Mouse (Mus musculus): ENCODE data around the gene Madcam1.

The Madcam1 gene

GRCm38 (mm10) chr10:79664131-79664665 is at the start of gene Madcam1:
TSS of gene Madcam1 (plus strand) at chr10:79664559.
- peak; percentile 54 for DNase-seq (ENCODE audit: low spot score)

GRCm38 (mm10) chr10:79615860-79616259 is 48.5 kb upstream of the Madcam1 start:
- no peak for DNase-seq (ENCODE audit: low spot score)

DNA sequence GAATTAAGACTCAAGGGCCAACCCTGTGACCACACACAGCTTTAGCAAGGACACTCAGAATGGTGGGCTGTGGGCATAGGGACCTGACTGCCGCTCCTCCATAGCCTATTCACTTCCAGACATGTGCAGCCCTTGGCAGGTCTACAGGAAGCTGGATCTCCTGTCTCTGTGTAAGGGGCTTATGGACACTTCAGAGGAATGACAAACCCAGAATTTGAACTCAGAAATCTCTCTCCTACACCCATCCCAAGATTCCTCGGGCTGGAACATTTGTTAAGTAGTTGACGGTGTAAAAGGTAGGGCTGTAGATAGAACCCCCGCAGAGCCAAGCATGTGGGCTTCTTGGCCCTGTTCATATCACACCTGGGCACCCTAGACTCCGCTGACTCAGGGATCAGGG is 48.0 kb upstream of the Madcam1 start:
- DNase-seq (ENCODE audit: low spot score): no peak

DNA sequence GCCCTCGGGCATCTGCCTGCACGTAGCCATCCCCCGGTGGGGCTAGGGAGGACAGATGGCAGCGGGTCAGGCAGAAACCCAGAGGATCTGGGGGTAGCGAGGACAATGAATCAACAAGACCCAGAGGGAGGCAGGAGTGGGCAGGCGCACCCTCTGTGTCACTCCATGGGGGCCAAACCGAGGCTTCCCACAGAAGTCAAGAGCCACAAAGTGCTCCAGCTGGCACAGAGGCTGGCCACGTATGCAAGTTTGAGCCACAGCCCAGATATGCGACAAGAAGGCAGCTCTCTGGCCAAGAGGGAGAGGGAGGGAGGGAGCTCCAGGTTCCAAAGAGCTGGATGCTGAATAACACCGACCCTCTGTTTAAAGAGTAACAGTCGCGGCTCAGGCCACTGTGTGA is 40.4 kb upstream of the Madcam1 start:
- DNase-seq (ENCODE audit: low spot score): no peak

DNA sequence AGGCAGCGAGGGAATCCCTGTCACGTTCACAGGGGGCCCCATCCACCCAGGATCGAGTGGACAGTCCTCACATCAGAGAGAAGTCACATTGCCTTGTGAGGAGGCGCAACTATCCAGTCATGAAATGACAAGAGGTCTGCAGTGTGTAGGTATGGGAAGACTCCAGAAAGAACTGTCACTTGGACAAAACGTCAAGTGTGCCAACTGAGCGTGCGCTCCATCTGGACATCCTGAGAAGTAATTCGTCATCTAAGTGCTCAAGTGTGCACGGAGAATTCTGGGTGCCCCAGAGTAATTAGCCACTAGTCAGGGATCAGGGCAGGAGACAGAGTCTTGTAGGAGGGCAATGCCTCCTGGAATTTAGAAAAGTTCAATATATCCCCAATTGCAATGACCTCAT is 39.0 kb upstream of the Madcam1 start:
- no peak for DNase-seq (ENCODE audit: low spot score)

- no peak for DNase-seq (ENCODE audit: low spot score)
Measured at GRCm38 (mm10) chr10:79626156-79626555, 38.2 kb upstream of the Madcam1 start.

- no peak for DNase-seq (ENCODE audit: low spot score)
Measured at GRCm38 (mm10) chr10:79628377-79628776, 36.0 kb upstream of the Madcam1 start.

GRCm38 (mm10) chr10:79631432-79631831 is 32.9 kb upstream of the Madcam1 start:
- no peak for DNase-seq (ENCODE audit: low spot score)

- DNase-seq (ENCODE audit: low spot score): no peak
Measured at GRCm38 (mm10) chr10:79633006-79633777, 31.2 kb upstream of the Madcam1 start.

DNA sequence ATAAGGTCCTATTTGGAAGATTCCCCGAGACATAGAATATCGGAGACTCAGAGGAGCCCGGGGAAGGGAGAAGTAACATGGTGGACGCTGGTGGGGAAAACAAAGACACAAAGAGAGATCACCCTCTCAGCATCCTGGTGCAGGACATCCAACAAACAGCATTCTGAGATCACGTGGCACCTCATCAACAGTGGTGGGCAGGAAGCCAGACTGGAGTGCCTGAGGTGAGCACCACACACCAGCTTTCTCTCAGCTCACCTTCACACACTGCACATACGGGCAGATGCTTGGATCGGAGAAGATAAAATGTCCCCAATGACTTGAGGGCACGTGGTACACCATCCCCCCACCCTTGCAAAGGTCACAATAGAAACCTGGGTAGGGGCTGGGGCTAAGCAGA is 28.1 kb upstream of the Madcam1 start:
- no peak for DNase-seq (ENCODE audit: low spot score)

- DNase-seq (ENCODE audit: low spot score): no peak
Measured at GRCm38 (mm10) chr10:79637128-79638110, 26.9 kb upstream of the Madcam1 start, which contains the start of gene Shc2. TSS of gene Shc2 (minus strand) at chr10:79637918.

- peak; percentile 36 for DNase-seq (ENCODE audit: low spot score)
Measured at GRCm38 (mm10) chr10:79638486-79639204, 25.7 kb upstream of the Madcam1 start.

DNA sequence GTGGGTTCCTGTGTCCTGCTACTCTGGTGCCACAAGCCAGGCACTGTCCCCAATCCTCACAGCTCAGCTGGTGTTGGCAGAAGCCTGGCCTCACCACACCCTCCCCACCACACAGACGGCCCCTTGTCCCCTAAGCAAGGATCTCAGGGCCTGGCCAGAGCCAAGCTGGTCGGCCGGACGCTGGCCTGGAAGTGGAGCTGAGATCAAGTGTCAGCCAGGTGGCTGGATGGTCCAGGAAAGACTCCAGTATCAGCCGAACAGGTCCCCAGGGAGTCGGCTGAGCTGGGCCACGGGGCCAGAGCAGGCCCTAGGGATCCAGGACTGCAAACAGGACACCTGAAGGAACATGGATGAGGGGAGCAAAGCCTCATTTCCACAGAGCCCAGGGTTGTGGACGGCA is 18.6 kb upstream of the Madcam1 start, which contains the start of gene Odf3l2:
TSS of gene Odf3l2 (minus strand) at position 28 of the 400 bp plus-strand sequence.
- DNase-seq (ENCODE audit: low spot score): no peak

DNA sequence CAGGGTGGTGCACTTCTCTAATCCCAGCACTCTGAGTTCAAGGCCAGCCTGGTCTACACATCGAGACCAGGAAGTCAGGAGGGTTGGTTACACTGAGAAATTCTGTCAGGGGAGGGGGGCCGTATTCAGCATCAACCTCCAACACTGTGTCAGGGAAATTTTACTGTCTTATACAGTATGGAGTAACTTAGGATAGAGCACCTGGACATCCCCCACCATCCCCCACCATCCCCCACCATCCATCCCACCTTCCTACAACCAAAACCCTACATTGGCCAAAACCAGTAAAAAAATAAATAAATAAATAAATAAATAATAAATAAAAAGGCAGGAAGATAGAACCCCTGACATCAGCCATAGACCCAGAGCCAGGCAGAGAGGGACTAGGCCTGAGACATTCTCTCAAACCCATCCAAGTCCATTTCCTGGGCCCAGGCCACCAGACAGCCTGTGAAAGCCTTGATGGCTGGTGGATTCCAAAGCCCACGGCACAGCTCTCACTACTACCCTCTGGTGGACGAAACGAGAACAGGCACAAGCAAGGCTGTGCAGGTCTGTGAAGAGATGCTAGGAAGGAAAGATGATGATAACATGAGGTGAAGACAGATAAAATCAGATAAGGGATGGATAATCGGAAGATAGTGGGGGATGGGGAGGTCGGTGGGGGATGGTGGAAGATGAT is 15.1 kb upstream of the Madcam1 start:
- DNase-seq (ENCODE audit: low spot score): peak; percentile 58

DNA sequence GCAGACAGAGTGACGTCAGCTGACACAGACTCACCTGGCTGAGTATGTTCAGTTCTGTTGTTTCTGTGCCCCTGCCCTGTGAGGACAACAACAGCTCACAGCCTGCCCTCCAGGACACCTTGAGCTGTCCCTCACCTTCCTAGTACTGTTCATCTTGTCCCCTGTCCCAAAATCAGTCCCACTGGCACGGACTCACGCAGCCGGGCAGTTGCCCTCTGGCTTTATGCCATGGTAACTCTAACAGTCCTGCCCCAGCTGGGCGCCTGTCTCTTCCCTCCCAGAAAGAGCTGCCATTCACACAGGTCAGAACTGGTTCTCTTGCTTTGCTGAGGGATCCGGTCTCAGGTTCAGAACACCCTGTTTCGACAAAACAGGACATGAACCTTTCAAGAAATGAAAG is 11.6 kb upstream of the Madcam1 start:
- DNase-seq (ENCODE audit: low spot score): no peak

DNA sequence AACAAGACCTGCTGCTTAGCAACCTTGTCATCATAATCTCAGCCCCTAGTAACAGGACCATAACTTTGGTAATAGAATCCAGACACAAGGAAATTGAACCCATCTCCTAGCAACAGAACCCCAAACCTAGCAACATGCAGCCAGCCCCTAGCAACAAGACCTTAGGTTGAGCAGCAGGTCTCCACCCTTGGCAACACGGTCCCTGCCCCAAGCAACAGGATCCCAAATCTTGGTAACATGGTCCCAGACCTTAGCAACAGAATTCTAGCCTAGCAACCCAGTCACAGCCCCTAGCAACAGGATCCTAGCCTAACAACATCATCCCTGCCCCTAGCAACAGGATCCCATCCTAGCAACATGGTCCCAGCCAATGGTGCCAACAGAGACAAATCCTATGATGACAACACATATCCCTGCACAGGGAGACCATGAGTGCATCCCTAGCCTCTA is 9.4 kb upstream of the Madcam1 start:
- DNase-seq (ENCODE audit: low spot score): no peak

- DNase-seq (ENCODE audit: low spot score): no peak
Measured at GRCm38 (mm10) chr10:79658829-79659228, 5.5 kb upstream of the Madcam1 start.

GRCm38 (mm10) chr10:79660298-79660697 is 4.1 kb upstream of the Madcam1 start:
- DNase-seq (ENCODE audit: low spot score): no peak

- no peak for DNase-seq (ENCODE audit: low spot score)
Measured at GRCm38 (mm10) chr10:79661861-79662260, 2.5 kb upstream of the Madcam1 start.

GRCm38 (mm10) chr10:79665051-79665450 is 692 bp downstream of the Madcam1 start:
- no peak for DNase-seq (ENCODE audit: low spot score)

DNA sequence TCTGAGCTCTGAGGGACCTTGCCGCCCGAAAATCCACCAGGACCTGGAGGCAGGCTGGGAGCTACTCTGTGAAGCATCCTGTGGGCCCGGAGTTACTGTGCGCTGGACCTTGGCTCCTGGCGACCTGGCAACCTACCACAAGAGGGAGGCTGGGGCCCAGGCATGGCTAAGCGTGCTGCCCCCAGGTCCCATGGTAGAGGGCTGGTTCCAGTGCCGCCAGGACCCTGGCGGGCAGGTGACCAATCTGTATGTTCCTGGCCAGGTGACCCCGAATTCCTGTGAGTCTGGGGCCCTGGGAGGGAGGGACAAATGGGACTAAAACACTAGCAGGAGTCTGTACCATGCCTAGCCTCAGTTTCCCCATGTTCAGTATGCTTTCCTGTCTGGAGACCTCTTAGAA is 2.1 kb downstream of the Madcam1 start:
- no peak for DNase-seq (ENCODE audit: low spot score)
